ENCODE assay signal across 10 mouse cellular contexts in the genomic region with DNA sequence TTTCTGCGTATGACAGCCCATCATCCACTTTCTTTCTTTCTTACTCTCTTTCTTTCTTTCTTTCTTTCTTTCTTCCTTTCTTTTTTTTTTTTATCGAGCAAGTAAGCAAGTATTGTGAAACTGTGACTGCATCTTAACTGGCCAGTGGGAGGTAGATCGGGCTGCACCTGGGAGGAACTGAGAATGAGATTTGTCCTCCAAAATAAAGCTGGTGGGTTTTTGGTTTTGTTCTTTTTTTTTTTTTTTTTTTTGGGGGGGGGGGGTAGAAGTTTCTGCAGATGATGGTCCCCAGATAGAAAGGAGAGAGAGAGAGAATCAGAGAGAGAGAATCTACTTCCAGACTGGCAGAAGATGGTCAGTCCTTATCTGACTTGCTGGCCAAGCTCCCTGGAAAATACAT. TPM values are rescaled to one million over a fixed set of nuclear protein-coding genes. Genes with fewer than 3 reads are reported as not detected.
DNase-seq lines count a peak whose midpoint lies in the region; ATAC-seq lines count a peak whose summit lies in the region.
"Had no signal": no experiment of that assay in that cellular context is flagged by ENCODE, and none has a peak within 500 bp of the region (broad histone marks: within the 10 kb centered on the region; RNA-seq: fewer than 3 reads in every experiment).

No protein-coding gene starts in this region.

- DNase-seq in heart, embryonic 10.5 days (ENCODE audit: low spot score) = no peak
- no peak for DNase-seq in midbrain, embryonic 10.5 days (ENCODE audit: low spot score)
- DNase-seq in midbrain, embryonic 11.5 days (ENCODE audit: low spot score, missing footprints) = no peak
- no peak for DNase-seq in right cerebral cortex, postnatal 25 days
- no peak for DNase-seq in embryo, embryonic 11 days
- DNase-seq: cerebellum, postnatal 36 days; heart, adult 18-20 months had no signal

- peaks cover 21% of the 10 kb centered on the region for H3K36me3 ChIP-seq in heart, embryonic 10.5 days
- peaks cover 13% of the 10 kb centered on the region for H3K36me3 ChIP-seq in heart, embryonic 12.5 days
- peaks cover 22% of the 10 kb centered on the region for H3K36me3 ChIP-seq in midbrain, embryonic 10.5 days
- H3K36me3 ChIP-seq in midbrain, embryonic 11.5 days (ENCODE audit: control insufficient read depth, insufficient read depth, low read length) = peaks cover 9% of the 10 kb centered on the region; the same call in 1 of the 2 replicates
- H3K36me3 ChIP-seq in limb, embryonic 15.5 days = peaks cover 9% of the 10 kb centered on the region
- peaks cover 11% of the 10 kb centered on the region for H3K36me3 ChIP-seq in stomach, embryonic 14.5 days (ENCODE audit: control insufficient read depth, insufficient read depth, low read length)

- H3K27ac ChIP-seq in heart, embryonic 10.5 days = peak overlapping the region; percentile 97; the same call in 1 of the 2 replicates
- no peak overlapping the region for H3K27ac ChIP-seq in heart, embryonic 12.5 days (ENCODE audit: poor library complexity, severe bottlenecking)
- H3K27ac ChIP-seq in midbrain, embryonic 10.5 days (replicated peaks) = peak overlapping the region; percentile 92; the same call in 1 of the 2 replicates
- no peak overlapping the region for H3K27ac ChIP-seq in midbrain, embryonic 11.5 days (ENCODE audit: low read depth, low read length)
- 0 out of 2 replicates have a peak overlapping the region, but pooled peaks have one; percentile 97 for H3K27ac ChIP-seq in limb, embryonic 15.5 days
- peak overlapping the region; percentile 85; the same call in 1 of the 2 replicates for H3K27ac ChIP-seq in stomach, embryonic 14.5 days (ENCODE audit: low read length)

- peaks cover 23% of the 10 kb centered on the region; the same call in 1 of the 2 replicates for H3K4me1 ChIP-seq in heart, embryonic 10.5 days
- peaks cover 24% of the 10 kb centered on the region for H3K4me1 ChIP-seq in heart, embryonic 12.5 days (replicated peaks)
- peaks cover 34% of the 10 kb centered on the region for H3K4me1 ChIP-seq in midbrain, embryonic 10.5 days
- peaks cover 14% of the 10 kb centered on the region for H3K4me1 ChIP-seq in midbrain, embryonic 11.5 days (ENCODE audit: control insufficient read depth, insufficient read depth, low read length)
- peaks cover 25% of the 10 kb centered on the region for H3K4me1 ChIP-seq in limb, embryonic 15.5 days
- H3K4me1 ChIP-seq in stomach, embryonic 14.5 days (ENCODE audit: control insufficient read depth, insufficient read depth, low read length) = peaks cover 16% of the 10 kb centered on the region

- no peak overlapping the region for H3K9ac ChIP-seq in heart, embryonic 12.5 days
- no peak overlapping the region for H3K9ac ChIP-seq in midbrain, embryonic 11.5 days (ENCODE audit: low read length)
- no peak overlapping the region for H3K9ac ChIP-seq in limb, embryonic 15.5 days
- no peak overlapping the region for H3K9ac ChIP-seq in stomach, embryonic 14.5 days (replicated peaks; ENCODE audit: low read depth, low read length)

- no peaks in the 10 kb centered on the region for H3K27me3 ChIP-seq in heart, embryonic 10.5 days (ENCODE audit: insufficient read depth, poor library complexity, severe bottlenecking)
- H3K27me3 ChIP-seq in heart, embryonic 12.5 days (replicated peaks) = no peaks in the 10 kb centered on the region
- H3K27me3 ChIP-seq in midbrain, embryonic 10.5 days (ENCODE audit: low read depth, poor library complexity, severe bottlenecking) = no peaks in the 10 kb centered on the region
- no peaks in the 10 kb centered on the region for H3K27me3 ChIP-seq in midbrain, embryonic 11.5 days (ENCODE audit: control insufficient read depth, insufficient read depth, low read length)
- H3K27me3 ChIP-seq in limb, embryonic 15.5 days = no peaks in the 10 kb centered on the region
- H3K27me3 ChIP-seq in stomach, embryonic 14.5 days (ENCODE audit: control insufficient read depth, insufficient read depth, low read length) = no peaks in the 10 kb centered on the region

- H3K9me3 ChIP-seq in heart, embryonic 10.5 days = no peaks in the 10 kb centered on the region
- no peaks in the 10 kb centered on the region for H3K9me3 ChIP-seq in heart, embryonic 12.5 days (replicated peaks)
- H3K9me3 ChIP-seq in midbrain, embryonic 10.5 days (replicated peaks) = no peaks in the 10 kb centered on the region
- H3K9me3 ChIP-seq in midbrain, embryonic 11.5 days (ENCODE audit: control insufficient read depth, low read length) = no peaks in the 10 kb centered on the region
- H3K9me3 ChIP-seq in limb, embryonic 15.5 days = no peaks in the 10 kb centered on the region
- H3K9me3 ChIP-seq in stomach, embryonic 14.5 days (ENCODE audit: control insufficient read depth, low read depth, low read length) = no peaks in the 10 kb centered on the region

- WGBS in heart, embryonic 10.5 days = 86% methylated on average over 3 of the region's 3 CpGs
- WGBS in heart, embryonic 12.5 days = 83% methylated on average over 3 of the region's 3 CpGs
- WGBS in midbrain, embryonic 10.5 days = 89% methylated on average over 3 of the region's 3 CpGs
- 93% methylated on average over 3 of the region's 3 CpGs for WGBS in midbrain, embryonic 11.5 days
- WGBS in limb, embryonic 15.5 days = 79% methylated on average over 3 of the region's 3 CpGs
- WGBS in stomach, embryonic 14.5 days = 95% methylated on average over 3 of the region's 3 CpGs

- H3K4me3 ChIP-seq in heart, embryonic 10.5 days = no peak overlapping the region
- no peak overlapping the region for H3K4me3 ChIP-seq in heart, embryonic 12.5 days
- peak overlapping the region; percentile 92; the same call in 1 of the 2 replicates for H3K4me3 ChIP-seq in midbrain, embryonic 10.5 days
- H3K4me3 ChIP-seq in midbrain, embryonic 11.5 days (ENCODE audit: low read depth, low read length) = no peak overlapping the region
- no peak overlapping the region for H3K4me3 ChIP-seq in limb, embryonic 15.5 days
- no peak overlapping the region for H3K4me3 ChIP-seq in stomach, embryonic 14.5 days (ENCODE audit: low read depth, low read length)

- no peak overlapping the region for H3K4me2 ChIP-seq in heart, embryonic 12.5 days
- H3K4me2 ChIP-seq in midbrain, embryonic 11.5 days = no peak overlapping the region
- no peak overlapping the region for H3K4me2 ChIP-seq in limb, embryonic 15.5 days
- H3K4me2 ChIP-seq in stomach, embryonic 14.5 days (replicated peaks; ENCODE audit: low read depth, low read length) = peak overlapping the region; percentile 45; the same call in 1 of the 2 replicates

- ATAC-seq in heart, embryonic 12.5 days (ENCODE audit: insufficient number of reproducible peaks, low FRiP score) = no peak
- ATAC-seq in midbrain, embryonic 11.5 days (ENCODE audit: low FRiP score) = no peak
- ATAC-seq in limb, embryonic 15.5 days (ENCODE audit: insufficient number of reproducible peaks, low FRiP score, low TSS enrichment, low read depth) = no peak
- ATAC-seq in stomach, embryonic 14.5 days (ENCODE audit: insufficient number of reproducible peaks, insufficient read depth, low FRiP score, low read depth) = no peak

RNA-seq across cellular contexts. Expression of a gene that starts 1.5 kb away (rescaled TPM):
- polyA plus RNA-seq in heart, embryonic 10.5 days (2016; fragmentation: Nextera tagmentation; extraction: Ambion mirVana) = 2.2 and 2.7 TPM in 2 replicates
- 1.7 and 2.3 TPM in 2 replicates for polyA plus RNA-seq in heart, embryonic 12.5 days (2016; fragmentation: Nextera tagmentation; extraction: Ambion mirVana)
- 3.3 and 4.0 TPM in 2 replicates for polyA plus RNA-seq in midbrain, embryonic 10.5 days (2016; fragmentation: Nextera tagmentation; extraction: Ambion mirVana)
- polyA plus RNA-seq in midbrain, embryonic 11.5 days (2014; fragmentation: Nextera tagmentation; extraction: Ambion mirVana) = 1.9 and 2.5 TPM in 2 replicates
- polyA plus RNA-seq in limb, embryonic 15.5 days (2015; fragmentation: Nextera tagmentation; extraction: Ambion mirVana) = 0.69 and 0.98 TPM in 2 replicates
- polyA plus RNA-seq in stomach, embryonic 14.5 days (2014; fragmentation: Nextera tagmentation; extraction: Ambion mirVana) = 1.7 and 1.8 TPM in 2 replicates

RNA-seq across cellular contexts. Expression of a gene that starts 1.8 kb away (rescaled TPM):
- polyA plus RNA-seq in heart, embryonic 10.5 days (2016; fragmentation: Nextera tagmentation; extraction: Ambion mirVana) = 624 and 799 TPM in 2 replicates
- 574 and 590 TPM in 2 replicates for polyA plus RNA-seq in heart, embryonic 12.5 days (2016; fragmentation: Nextera tagmentation; extraction: Ambion mirVana)
- 515 and 591 TPM in 2 replicates for polyA plus RNA-seq in midbrain, embryonic 10.5 days (2016; fragmentation: Nextera tagmentation; extraction: Ambion mirVana)
- polyA plus RNA-seq in midbrain, embryonic 11.5 days (2014; fragmentation: Nextera tagmentation; extraction: Ambion mirVana) = 477 and 506 TPM in 2 replicates
- 622 and 662 TPM in 2 replicates for polyA plus RNA-seq in limb, embryonic 15.5 days (2015; fragmentation: Nextera tagmentation; extraction: Ambion mirVana)
- 437 and 516 TPM in 2 replicates for polyA plus RNA-seq in stomach, embryonic 14.5 days (2014; fragmentation: Nextera tagmentation; extraction: Ambion mirVana)

RNA-seq across cellular contexts. Expression of a gene that starts 56.6 kb away (rescaled TPM):
- not detected in 2 replicates for polyA plus RNA-seq in heart, embryonic 10.5 days (2016; fragmentation: Nextera tagmentation; extraction: Ambion mirVana)
- not detected in 2 replicates for polyA plus RNA-seq in heart, embryonic 12.5 days (2016; fragmentation: Nextera tagmentation; extraction: Ambion mirVana)
- polyA plus RNA-seq in midbrain, embryonic 10.5 days (2016; fragmentation: Nextera tagmentation; extraction: Ambion mirVana) = not detected in 2 replicates
- 0.37 TPM in 1 of 2 replicates, not detected in the other for polyA plus RNA-seq in midbrain, embryonic 11.5 days (2014; fragmentation: Nextera tagmentation; extraction: Ambion mirVana)
- not detected in 2 replicates for polyA plus RNA-seq in limb, embryonic 15.5 days (2015; fragmentation: Nextera tagmentation; extraction: Ambion mirVana)
- polyA plus RNA-seq in stomach, embryonic 14.5 days (2014; fragmentation: Nextera tagmentation; extraction: Ambion mirVana) = 0.43 TPM in 1 of 2 replicates, not detected in the other

Comparison
In these comparisons a context has a peak if more than half of its experiments do, and no peak if none do; other contexts are left out.
1. H3K27ac ChIP-seq: peak in heart, embryonic 10.5 days (single experiment), midbrain, embryonic 10.5 days (single experiment), limb, embryonic 15.5 days (single experiment) and stomach, embryonic 14.5 days (single experiment); none in heart, embryonic 12.5 days (single experiment) and midbrain, embryonic 11.5 days (single experiment).